Mouse (Mus musculus): Measurements from ENCODE around the gene Cdh23. TPM values are rescaled to one million over a fixed set of nuclear protein-coding genes. Genes with fewer than 3 reads are reported as not detected.

Gene Cdh23
- polyA plus RNA-seq, 1 experiment from 2014 or later: 0.25 TPM

GRCm38 (mm10) chr10:60362310-60362628, 334.0 kb downstream of the Cdh23 start:
- H3K4me2 ChIP-seq: no peak overlapping the region
- H3K4me3 ChIP-seq (replicated peaks): no peak overlapping the region
- H3K36me3 ChIP-seq (replicated peaks): peaks cover 30% of the 10 kb centered on the region
- H3K9me3 ChIP-seq (replicated peaks): no peaks in the 10 kb centered on the region
- ATAC-seq (ENCODE audit: insufficient read depth): no peak
- peaks cover 10% of the 10 kb centered on the region; the same call in 1 of the 2 replicates for H3K4me1 ChIP-seq (replicated peaks)
- no peak overlapping the region for H3K27ac ChIP-seq (replicated peaks)
- WGBS (ENCODE audit: insufficient replicate concordance): 42% methylated on average over 2 of the region's 2 CpGs
- no peaks in the 10 kb centered on the region for H3K27me3 ChIP-seq
- H3K9ac ChIP-seq: no peak overlapping the region

DNA sequence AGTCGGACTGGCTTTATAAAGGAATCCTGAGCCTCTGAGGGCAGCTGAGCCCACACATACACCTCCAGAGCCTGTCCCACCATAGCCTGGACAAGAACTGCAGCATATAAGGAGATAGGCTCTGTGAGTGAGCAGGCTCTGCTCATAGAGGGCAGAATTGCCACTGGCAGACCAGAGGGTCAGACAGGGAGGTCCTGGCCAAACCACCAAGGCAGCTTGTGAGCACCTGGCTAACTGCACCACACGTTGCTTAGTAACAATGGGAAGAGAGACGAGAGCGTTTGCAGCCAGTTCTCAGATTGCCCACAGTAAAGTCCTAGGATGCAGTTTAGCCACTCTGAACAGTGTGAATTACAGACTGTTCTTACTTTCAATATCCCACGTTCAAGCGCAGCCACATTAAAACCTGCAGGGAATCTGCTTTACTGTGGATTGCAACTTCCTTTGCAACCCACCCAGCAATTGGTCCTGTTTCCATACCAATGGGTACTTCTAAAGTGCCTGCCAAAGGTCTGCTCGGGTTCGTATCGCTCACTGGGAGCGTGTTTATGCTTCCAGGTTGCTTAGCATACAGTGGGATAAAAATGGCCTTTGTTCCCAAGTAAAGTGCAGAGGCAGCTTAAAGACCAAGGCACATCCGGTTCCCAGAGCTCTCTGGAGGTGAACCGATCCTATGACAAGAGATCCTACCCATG, 334.5 kb downstream of the Cdh23 start:
- H3K36me3 ChIP-seq (replicated peaks): peaks cover 30% of the 10 kb centered on the region
- no peak for ATAC-seq (ENCODE audit: insufficient read depth)
- peaks cover 8% of the 10 kb centered on the region; the same call in 1 of the 2 replicates for H3K4me1 ChIP-seq (replicated peaks)
- H3K4me2 ChIP-seq: no peak overlapping the region
- no peaks in the 10 kb centered on the region for H3K27me3 ChIP-seq
- H3K9ac ChIP-seq: no peak overlapping the region
- no peak overlapping the region for H3K4me3 ChIP-seq (replicated peaks)
- WGBS (ENCODE audit: insufficient replicate concordance): 62% methylated on average over 12 of the region's 12 CpGs
- H3K9me3 ChIP-seq (replicated peaks): no peaks in the 10 kb centered on the region
- H3K27ac ChIP-seq (replicated peaks): no peak overlapping the region

- 59% methylated on average over 4 of the region's 4 CpGs for WGBS (ENCODE audit: insufficient replicate concordance)
- ATAC-seq (ENCODE audit: insufficient read depth): no peak
- no peaks in the 10 kb centered on the region for H3K9me3 ChIP-seq (replicated peaks)
- H3K27me3 ChIP-seq: no peaks in the 10 kb centered on the region
- no peak overlapping the region for H3K4me3 ChIP-seq (replicated peaks)
- no peak overlapping the region for H3K4me2 ChIP-seq
- H3K27ac ChIP-seq (replicated peaks): no peak overlapping the region
- no peak overlapping the region for H3K9ac ChIP-seq
- H3K36me3 ChIP-seq (replicated peaks): peaks cover 25% of the 10 kb centered on the region
- H3K4me1 ChIP-seq (replicated peaks): 0 out of 2 replicates have a peak, but pooled peaks cover 4% of the 10 kb centered on the region
These were observed 337.5 kb downstream of the Cdh23 start for GRCm38 (mm10) chr10:60358776-60359175.

DNA sequence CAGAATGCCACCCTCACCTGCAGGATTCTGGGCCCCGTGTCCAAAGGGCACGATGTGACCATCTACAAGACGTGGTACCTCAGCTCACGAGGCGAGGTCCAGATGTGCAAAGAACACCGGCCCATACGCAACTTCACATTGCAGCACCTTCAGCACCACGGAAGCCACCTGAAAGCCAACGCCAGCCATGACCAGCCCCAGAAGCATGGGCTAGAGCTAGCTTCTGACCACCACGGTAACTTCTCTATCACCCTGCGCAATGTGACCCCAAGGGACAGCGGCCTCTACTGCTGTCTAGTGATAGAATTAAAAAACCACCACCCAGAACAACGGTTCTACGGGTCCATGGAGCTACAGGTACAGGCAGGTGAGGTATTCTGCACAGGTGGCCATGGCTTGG, 338.4 kb downstream of the Cdh23 start:
- WGBS (ENCODE audit: insufficient replicate concordance): 83% methylated on average over 14 of the region's 14 CpGs
- Histone ChIP-seq H3K4me2 (no peak overlapping the region), H3K27ac (replicated peaks) (no peak overlapping the region), H3K9ac (no peak overlapping the region), H3K9me3 (replicated peaks) (no peaks in the 10 kb centered on the region), H3K4me1 (replicated peaks) (peaks cover 5% of the 10 kb centered on the region; the same call in 1 of the 2 replicates), H3K27me3 (no peaks in the 10 kb centered on the region), H3K4me3 (replicated peaks) (no peak overlapping the region), H3K36me3 (replicated peaks) (peaks cover 25% of the 10 kb centered on the region)
- no peak for ATAC-seq (ENCODE audit: insufficient read depth)

DNA sequence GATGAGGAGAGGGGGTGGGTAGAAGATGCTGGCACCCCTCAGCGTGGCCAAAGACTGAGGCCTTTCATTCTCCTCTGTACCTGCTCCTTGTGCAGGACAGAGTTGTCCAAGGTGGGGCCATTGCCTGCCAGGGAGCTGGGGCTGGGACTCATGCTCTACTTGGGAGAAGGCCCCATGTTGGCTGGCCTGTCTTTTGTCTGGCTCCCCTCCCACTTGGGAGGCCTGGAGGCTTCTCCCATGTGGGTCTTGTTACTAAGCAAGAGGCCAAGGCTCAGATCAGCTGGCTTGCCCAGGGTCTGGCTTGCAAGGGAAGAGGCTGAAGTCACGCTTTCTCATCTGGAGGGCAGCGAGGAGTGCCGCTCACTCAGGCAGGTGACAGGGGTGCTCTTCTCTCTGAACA, 338.8 kb downstream of the Cdh23 start:
- WGBS (ENCODE audit: insufficient replicate concordance): 79% methylated on average over 4 of the region's 4 CpGs
- no peak overlapping the region for H3K4me3 ChIP-seq (replicated peaks)
- H3K36me3 ChIP-seq (replicated peaks): peaks cover 25% of the 10 kb centered on the region
- no peak for ATAC-seq (ENCODE audit: insufficient read depth)
- no peak overlapping the region for H3K4me2 ChIP-seq
- H3K9me3 ChIP-seq (replicated peaks): no peaks in the 10 kb centered on the region
- peaks cover 8% of the 10 kb centered on the region for H3K4me1 ChIP-seq (replicated peaks)
- H3K9ac ChIP-seq: no peak overlapping the region
- no peak overlapping the region for H3K27ac ChIP-seq (replicated peaks)
- H3K27me3 ChIP-seq: no peaks in the 10 kb centered on the region

DNA sequence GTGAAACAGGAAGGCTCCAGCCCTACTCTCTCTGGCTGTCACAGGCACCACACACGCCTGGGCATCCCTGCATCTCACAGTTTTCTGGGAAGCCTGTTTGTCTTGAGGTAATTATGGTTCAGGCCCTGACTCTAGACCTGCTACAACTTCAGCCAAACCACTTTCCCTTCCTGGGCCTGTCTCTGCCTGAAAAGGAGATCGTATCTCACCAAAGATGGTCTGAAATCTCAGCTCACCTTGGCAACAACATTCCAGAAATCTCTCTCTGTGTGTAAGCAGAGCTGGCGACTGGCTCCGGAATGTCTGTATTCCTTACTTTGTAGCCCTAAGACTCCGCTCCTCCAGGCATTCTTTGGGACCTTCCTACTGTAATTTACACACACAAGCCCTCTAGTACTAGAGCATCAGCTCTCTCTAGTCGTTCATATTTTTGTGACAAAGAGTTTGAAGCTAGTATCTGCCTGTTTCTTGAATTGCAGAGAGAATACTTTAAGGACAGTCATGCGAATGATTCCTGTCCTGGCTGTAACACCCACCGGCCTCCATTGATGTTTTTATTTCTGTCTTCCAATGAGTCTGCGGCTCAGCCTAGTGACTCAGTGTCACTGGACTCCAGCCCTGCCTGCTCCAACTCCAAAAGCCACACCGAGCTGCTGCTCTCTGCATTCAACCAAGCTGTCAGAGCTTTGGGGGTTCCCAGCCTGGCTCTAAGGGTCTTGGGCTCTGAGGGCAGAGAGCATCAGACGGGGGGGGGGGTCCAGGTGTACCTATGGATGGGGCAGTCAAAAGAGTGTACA, 341.2 kb downstream of the Cdh23 start:
- H3K27me3 ChIP-seq: no peaks in the 10 kb centered on the region
- no peak overlapping the region for H3K9ac ChIP-seq
- H3K4me2 ChIP-seq: no peak overlapping the region
- H3K9me3 ChIP-seq (replicated peaks): no peaks in the 10 kb centered on the region
- H3K4me1 ChIP-seq (replicated peaks): peaks cover 26% of the 10 kb centered on the region
- 73% methylated on average over 11 of the region's 11 CpGs for WGBS (ENCODE audit: insufficient replicate concordance)
- peaks cover 22% of the 10 kb centered on the region for H3K36me3 ChIP-seq (replicated peaks)
- no peak overlapping the region for H3K27ac ChIP-seq (replicated peaks)
- H3K4me3 ChIP-seq (replicated peaks): no peak overlapping the region
- ATAC-seq (ENCODE audit: insufficient read depth): no peak

DNA sequence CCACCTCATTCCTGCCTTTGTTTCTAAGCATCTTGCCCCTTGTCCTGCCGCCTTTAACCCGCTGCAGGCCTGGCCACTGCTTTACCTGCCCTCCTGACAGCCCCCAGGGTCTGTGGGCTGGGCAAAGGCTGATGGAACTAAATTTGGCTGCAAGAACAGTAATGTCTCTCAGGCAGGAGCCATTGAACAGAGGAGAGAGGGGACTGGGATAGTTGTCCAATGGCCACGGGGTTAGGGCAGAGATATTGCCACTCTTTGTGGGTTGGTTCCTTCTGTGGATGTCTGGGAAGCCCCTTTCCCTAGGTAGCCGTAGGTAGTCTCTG, 342.3 kb downstream of the Cdh23 start:
- ATAC-seq (ENCODE audit: insufficient read depth): no peak
- Histone ChIP-seq H3K4me3 (replicated peaks) (no peak overlapping the region), H3K9ac (no peak overlapping the region), H3K4me1 (replicated peaks) (peaks cover 38% of the 10 kb centered on the region), H3K27me3 (no peaks in the 10 kb centered on the region), H3K9me3 (replicated peaks) (no peaks in the 10 kb centered on the region), H3K27ac (replicated peaks) (no peak overlapping the region), H3K36me3 (replicated peaks) (peaks cover 11% of the 10 kb centered on the region; the same call in 1 of the 2 replicates), H3K4me2 (no peak overlapping the region)
- WGBS (ENCODE audit: insufficient replicate concordance): 76% methylated on average over 4 of the region's 4 CpGs

DNA sequence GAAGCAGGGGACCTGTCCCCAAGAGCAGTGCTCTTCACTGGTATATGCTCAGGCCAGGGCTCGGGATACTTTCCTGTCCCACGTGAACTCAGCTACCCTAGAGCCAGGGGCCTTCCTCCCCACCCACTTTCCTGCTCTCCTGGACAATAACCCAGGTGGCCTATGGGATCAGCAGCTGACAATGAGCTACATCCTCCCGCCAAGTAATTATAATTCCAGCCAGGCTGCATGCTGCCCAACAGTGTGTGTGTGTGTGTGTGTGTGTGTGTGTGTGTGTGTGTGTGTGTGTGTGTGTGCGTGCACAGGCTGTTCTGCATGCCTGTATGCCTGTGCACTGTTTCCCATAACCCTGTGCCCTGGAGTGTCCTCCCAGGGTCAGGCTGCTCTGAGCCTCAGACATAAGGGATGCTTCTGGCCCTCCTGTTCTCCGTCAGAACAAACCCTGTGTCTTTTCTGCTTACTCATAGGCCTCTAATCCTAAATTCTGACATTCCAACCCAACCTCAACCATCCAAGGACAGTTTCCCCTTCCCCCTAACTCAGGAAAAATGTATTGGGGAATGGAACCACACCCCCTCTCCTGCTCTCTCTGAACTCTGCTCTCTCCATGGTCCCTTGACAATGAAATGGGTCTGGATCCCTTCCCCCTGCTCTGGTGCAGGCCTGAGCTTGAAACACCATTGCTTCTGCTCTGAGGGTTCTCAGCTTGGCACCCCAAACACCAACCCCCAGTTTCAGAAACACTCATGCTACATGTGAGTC, 342.9 kb downstream of the Cdh23 start:
- H3K4me2 ChIP-seq: no peak overlapping the region
- no peak overlapping the region for H3K4me3 ChIP-seq (replicated peaks)
- H3K27ac ChIP-seq (replicated peaks): no peak overlapping the region
- 67% methylated on average over 5 of the region's 5 CpGs for WGBS (ENCODE audit: insufficient replicate concordance)
- no peaks in the 10 kb centered on the region for H3K9me3 ChIP-seq (replicated peaks)
- H3K36me3 ChIP-seq (replicated peaks): 0 out of 2 replicates have a peak, but pooled peaks cover 7% of the 10 kb centered on the region
- no peak for ATAC-seq (ENCODE audit: insufficient read depth)
- peaks cover 43% of the 10 kb centered on the region for H3K4me1 ChIP-seq (replicated peaks)
- no peaks in the 10 kb centered on the region for H3K27me3 ChIP-seq
- no peak overlapping the region for H3K9ac ChIP-seq

DNA sequence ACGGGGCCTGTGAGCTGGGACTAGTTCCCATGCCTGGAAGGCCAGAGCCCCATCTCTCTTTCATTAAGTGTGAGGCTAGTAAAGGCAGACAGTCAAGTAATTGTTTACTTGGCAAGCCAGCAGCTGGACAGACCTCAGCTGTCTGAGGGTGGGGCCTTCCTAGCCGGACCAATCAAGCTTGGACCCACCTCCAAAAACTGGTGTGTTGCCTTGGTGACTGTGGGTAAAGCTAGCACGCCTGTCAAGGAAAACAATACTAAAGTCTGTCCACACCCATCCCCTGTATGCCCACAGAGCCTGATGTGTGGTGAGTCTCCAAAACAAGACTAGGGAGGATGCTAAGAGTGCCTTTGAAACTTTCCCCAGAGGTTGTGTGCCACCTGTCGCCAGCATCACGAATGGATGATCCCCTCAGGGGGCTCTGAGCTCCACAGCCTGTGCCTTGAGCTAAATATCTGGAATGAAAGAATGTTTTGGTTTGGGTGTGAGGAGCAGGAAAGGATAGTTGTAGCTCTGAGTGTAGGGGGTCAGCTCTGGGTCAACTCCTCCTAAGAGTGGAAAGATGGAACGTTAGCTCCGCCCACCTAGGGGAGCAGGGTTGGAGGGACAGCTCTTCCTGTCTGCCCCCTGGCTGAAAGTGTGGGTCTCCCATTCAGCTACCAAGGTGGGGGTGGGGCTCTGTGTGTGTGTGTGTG, 344.4 kb downstream of the Cdh23 start:
- ATAC-seq (ENCODE audit: insufficient read depth): 0 out of 2 replicates have a peak, but pooled peaks have one; percentile 7
- H3K4me1 ChIP-seq (replicated peaks): peaks cover 58% of the 10 kb centered on the region
- WGBS (ENCODE audit: insufficient replicate concordance): 31% methylated on average over 7 of the region's 7 CpGs

GRCm38 (mm10) chr10:60351248-60351647, 345.0 kb downstream of the Cdh23 start:
- peak overlapping the region; percentile 25; the same call in 1 of the 2 replicates for H3K9ac ChIP-seq
- peak overlapping the region; percentile 74; the same call in 1 of the 2 replicates for H3K4me3 ChIP-seq (replicated peaks)
- H3K27ac ChIP-seq (replicated peaks): peak overlapping the region; percentile 94
- H3K27me3 ChIP-seq: no peaks in the 10 kb centered on the region
- peak overlapping the region; percentile 87 for H3K4me2 ChIP-seq
- H3K36me3 ChIP-seq (replicated peaks): no peaks in the 10 kb centered on the region
- H3K4me1 ChIP-seq (replicated peaks): peaks cover 65% of the 10 kb centered on the region
- no peak for ATAC-seq (ENCODE audit: insufficient read depth)
- WGBS (ENCODE audit: insufficient replicate concordance): 33% methylated on average over 3 of the region's 3 CpGs
- no peaks in the 10 kb centered on the region for H3K9me3 ChIP-seq (replicated peaks)

More for the DNA sequence above, 344.4 kb downstream of the Cdh23 start:
- no peaks in the 10 kb centered on the region for H3K9me3 ChIP-seq (replicated peaks)
- H3K4me3 ChIP-seq (replicated peaks): no peak overlapping the region
- H3K27me3 ChIP-seq: no peaks in the 10 kb centered on the region
- H3K9ac ChIP-seq: 0 out of 2 replicates have a peak overlapping the region, but pooled peaks have one; percentile 25
- H3K27ac ChIP-seq (replicated peaks): peak overlapping the region; percentile 94
- no peaks in the 10 kb centered on the region for H3K36me3 ChIP-seq (replicated peaks)
- H3K4me2 ChIP-seq: peak overlapping the region; percentile 87

Data from liver, embryonic 15.5 days (tissue).